Comparison of ENCODE assay signal across 23 mouse cellular contexts in the genomic region with DNA sequence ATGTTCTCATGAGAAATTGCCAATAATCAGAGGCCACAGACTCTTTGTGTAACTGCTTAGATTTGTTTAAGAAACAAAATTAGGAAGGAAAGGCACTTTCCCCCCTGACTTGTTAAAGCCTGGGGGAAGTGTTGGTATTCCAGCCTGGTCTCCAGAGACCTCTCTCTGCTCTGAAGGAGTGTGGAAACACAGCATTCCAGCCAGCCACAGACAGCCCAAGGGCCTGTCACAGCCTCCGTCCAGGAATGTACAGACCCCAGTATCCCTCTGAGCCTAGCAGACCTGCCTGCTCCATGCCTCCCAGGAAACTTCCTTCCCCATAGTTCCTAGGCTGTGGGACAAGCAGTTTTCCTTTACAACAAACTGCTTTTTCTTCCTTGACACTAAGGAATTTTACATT.
DNase-seq lines count a peak whose midpoint lies in the region; ATAC-seq and TF ChIP-seq lines count a peak whose summit lies in the region.
"Had no signal": no experiment of that assay in that cellular context is flagged by ENCODE, and none has a peak within 500 bp of the region (broad histone marks: within the 10 kb centered on the region; RNA-seq: fewer than 3 reads in every experiment).

No protein-coding gene starts in this region.

- H3K9me3 ChIP-seq in lung, postnatal 0 days (ENCODE audit: low read length), result no peaks in the 10 kb centered on the region
- no peaks in the 10 kb centered on the region for H3K9me3 ChIP-seq in liver, postnatal 0 days (ENCODE audit: low read length)
- H3K9me3 ChIP-seq: forebrain, embryonic 12.5 days; hindbrain, embryonic 15.5 days; lung, embryonic 15.5 days; midbrain, embryonic 15.5 days; stomach, embryonic 15.5 days had no signal

- TF ChIP-seq EP300 in lung, postnatal 0 days (IDR thresholded peaks at IDR 0.05), result no peak
- no peak for TF ChIP-seq EP300 in liver, postnatal 0 days (IDR thresholded peaks at IDR 0.05; ENCODE audit: low read depth)

- no peak for TF ChIP-seq CTCF in lung, postnatal 0 days (IDR thresholded peaks at IDR 0.05)
- no peak for TF ChIP-seq CTCF in liver, postnatal 0 days (IDR thresholded peaks at IDR 0.05; ENCODE audit: low read depth)

- 31% methylated on average over 1 of the region's 1 CpGs for WGBS in lung, postnatal 0 days
- WGBS in liver, postnatal 0 days (ENCODE audit: insufficient replicate concordance), result 65% methylated on average over 1 of the region's 1 CpGs

- H3K27me3 ChIP-seq in lung, postnatal 0 days (replicated peaks; ENCODE audit: insufficient read depth, low read length), result no peaks in the 10 kb centered on the region
- H3K27me3 ChIP-seq in liver, postnatal 0 days (ENCODE audit: insufficient read depth, low read length), result no peaks in the 10 kb centered on the region
- H3K27me3 ChIP-seq: lung, embryonic 15.5 days; midbrain, embryonic 15.5 days; stomach, embryonic 15.5 days had no signal

- no peak for ATAC-seq in lung, postnatal 0 days
- no peak for ATAC-seq in liver, postnatal 0 days
- ATAC-seq: midbrain, embryonic 15.5 days had no signal

- no peak overlapping the region for H3K4me3 ChIP-seq in lung, postnatal 0 days (ENCODE audit: low read depth, low read length)
- no peak overlapping the region for H3K4me3 ChIP-seq in liver, postnatal 0 days (ENCODE audit: low read depth, low read length)
- H3K4me3 ChIP-seq: forebrain, embryonic 12.5 days; heart, adult 2 months; hindbrain, embryonic 15.5 days; lung, embryonic 15.5 days; midbrain, embryonic 15.5 days; myocyte; stomach, embryonic 15.5 days had no signal

- H3K4me1 ChIP-seq in lung, postnatal 0 days (ENCODE audit: insufficient read depth, low read depth, low read length), result peaks cover 12% of the 10 kb centered on the region
- H3K4me1 ChIP-seq in liver, postnatal 0 days (ENCODE audit: insufficient read depth), result peaks cover 24% of the 10 kb centered on the region

- H3K27ac ChIP-seq in lung, postnatal 0 days (ENCODE audit: low read length), result no peak overlapping the region; the same call in 1 of the 2 replicates
- no peak overlapping the region for H3K27ac ChIP-seq in liver, postnatal 0 days (ENCODE audit: low read depth)
- H3K27ac ChIP-seq: forebrain, embryonic 12.5 days; heart, adult 2 months; hindbrain, embryonic 15.5 days; lung, embryonic 15.5 days; midbrain, embryonic 15.5 days; stomach, embryonic 15.5 days had no signal

- H3K36me3 ChIP-seq in lung, postnatal 0 days (ENCODE audit: insufficient read depth, low read length), result no peaks in the 10 kb centered on the region
- no peaks in the 10 kb centered on the region for H3K36me3 ChIP-seq in liver, postnatal 0 days (replicated peaks; ENCODE audit: insufficient read depth, low read length)
- H3K36me3 ChIP-seq: forebrain, embryonic 12.5 days; hindbrain, embryonic 15.5 days; lung, embryonic 15.5 days; midbrain, embryonic 15.5 days; stomach, embryonic 15.5 days had no signal

- DNase-seq in embryo, embryonic 10.5 days (ENCODE audit: low spot score), result peak; percentile 40
- DNase-seq in embryo, embryonic 9.5 days (ENCODE audit: extremely low spot score), result no peak
- DNase-seq in lung, postnatal 0 days (ENCODE audit: low spot score), result peak; percentile 29
- no peak for DNase-seq in lung, adult 18-20 months
- DNase-seq in forelimb bud, embryonic 11.5 days (ENCODE audit: low read depth, low spot score), result peak; percentile 52
- DNase-seq in mesoderm, embryonic 11.5 days (ENCODE audit: low read depth, low spot score), result peak; percentile 68
- DNase-seq in liver, postnatal 0 days, result no peak
- DNase-seq in urinary bladder, postnatal 25 days (ENCODE audit: low spot score), result no peak
- DNase-seq: adrenal gland, adult 2 months; cerebellum, adult 2 months; cerebellum, postnatal 36 days; gastrocnemius, postnatal 14 days; heart, adult 2 months; heart, postnatal 36 days; kidney, adult 8-10 months; thymus, adult 2 months had no signal

- no peak overlapping the region for H3K9ac ChIP-seq in lung, postnatal 0 days (replicated peaks; ENCODE audit: low read depth)
- H3K9ac ChIP-seq in liver, postnatal 0 days (replicated peaks), result no peak overlapping the region
- H3K9ac ChIP-seq: forebrain, embryonic 12.5 days; hindbrain, embryonic 15.5 days; lung, embryonic 15.5 days; midbrain, embryonic 15.5 days had no signal

- no peak overlapping the region for H3K4me2 ChIP-seq in lung, postnatal 0 days (replicated peaks; ENCODE audit: low read depth, low read length)
- no peak overlapping the region for H3K4me2 ChIP-seq in liver, postnatal 0 days (ENCODE audit: low read depth, low read length)
- H3K4me2 ChIP-seq: forebrain, embryonic 12.5 days; hindbrain, embryonic 15.5 days; liver, embryonic 11.5 days; lung, embryonic 15.5 days; midbrain, embryonic 15.5 days; stomach, embryonic 15.5 days had no signal

Comparison
In these comparisons a context has a peak if more than half of its experiments do, and no peak if none do; other contexts are left out.
1. DNase-seq: peak in embryo, embryonic 10.5 days (single experiment), lung, postnatal 0 days (single experiment), forelimb bud, embryonic 11.5 days (single experiment) and mesoderm, embryonic 11.5 days (single experiment); none in embryo, embryonic 9.5 days (single experiment), lung, adult 18-20 months (0 of 2), liver, postnatal 0 days (single experiment) and urinary bladder, postnatal 25 days (single experiment).